Mouse (Mus musculus) bone marrow macrophage, adult 2 months (primary cell): ENCODE data around the gene Tcfl5.

Source experiments
- CTCF ChIP-seq: IDR thresholded peaks from 2 replicates; pipeline ENCODE4 v1.5.1; 2012; ENCODE audit warnings: low read depth, mild to moderate bottlenecking, low read length, moderate library complexity
- POLR2A ChIP-seq: IDR thresholded peaks from 2 replicates; pipeline ENCODE4 v1.6.1; 2012; ENCODE audit warnings: mild to moderate bottlenecking, low read depth, low read length, borderline replicate concordance

GRCm38 (mm10) chr2:180659353-180660150 lies 17.0 kb upstream of the Tcfl5 start:
- no peak for TF ChIP-seq CTCF
- TF ChIP-seq POLR2A = no peak
